Mouse (Mus musculus): ENCODE data around the gene Dok1.

The Dok1 gene

GRCm38 (mm10) chr6:83033249-83034185 is at the start of gene Dok1, which contains the start of gene Loxl3:
TSS of gene Dok1 (minus strand) at chr6:83033471.
TSS of gene Loxl3 (plus strand) at chr6:83034173.
- DNase-seq: peak; percentile 99

- DNase-seq: no peak
These were observed 46.9 kb upstream of the Dok1 start for GRCm38 (mm10) chr6:83080210-83080609.

DNA sequence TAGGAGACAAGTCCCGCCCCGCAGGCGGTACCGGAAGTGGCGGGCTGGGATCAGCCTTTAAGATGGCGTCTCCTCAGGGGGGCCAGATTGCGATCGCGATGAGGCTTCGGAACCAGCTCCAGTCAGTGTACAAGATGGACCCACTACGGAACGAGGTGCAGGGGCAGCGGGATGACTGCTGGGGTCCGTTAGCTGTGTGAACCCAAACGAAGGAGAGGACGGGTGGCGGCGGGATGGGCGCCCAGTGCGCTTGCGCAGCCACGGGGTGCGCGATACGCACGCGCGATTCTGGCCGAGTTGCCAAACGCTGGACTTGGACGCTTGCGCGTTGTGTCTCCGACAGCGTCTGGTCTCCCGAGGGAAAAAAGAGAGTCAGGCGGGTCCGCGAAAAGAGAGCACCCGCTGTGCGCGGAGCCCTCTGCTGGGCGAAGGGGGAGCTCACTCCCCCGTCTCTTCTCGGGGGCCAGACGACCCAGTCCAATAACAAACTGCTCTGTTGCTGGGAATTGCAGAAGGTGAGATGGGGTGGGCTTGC is 45.1 kb upstream of the Dok1 start:
- DNase-seq: peak; percentile 100

DNA sequence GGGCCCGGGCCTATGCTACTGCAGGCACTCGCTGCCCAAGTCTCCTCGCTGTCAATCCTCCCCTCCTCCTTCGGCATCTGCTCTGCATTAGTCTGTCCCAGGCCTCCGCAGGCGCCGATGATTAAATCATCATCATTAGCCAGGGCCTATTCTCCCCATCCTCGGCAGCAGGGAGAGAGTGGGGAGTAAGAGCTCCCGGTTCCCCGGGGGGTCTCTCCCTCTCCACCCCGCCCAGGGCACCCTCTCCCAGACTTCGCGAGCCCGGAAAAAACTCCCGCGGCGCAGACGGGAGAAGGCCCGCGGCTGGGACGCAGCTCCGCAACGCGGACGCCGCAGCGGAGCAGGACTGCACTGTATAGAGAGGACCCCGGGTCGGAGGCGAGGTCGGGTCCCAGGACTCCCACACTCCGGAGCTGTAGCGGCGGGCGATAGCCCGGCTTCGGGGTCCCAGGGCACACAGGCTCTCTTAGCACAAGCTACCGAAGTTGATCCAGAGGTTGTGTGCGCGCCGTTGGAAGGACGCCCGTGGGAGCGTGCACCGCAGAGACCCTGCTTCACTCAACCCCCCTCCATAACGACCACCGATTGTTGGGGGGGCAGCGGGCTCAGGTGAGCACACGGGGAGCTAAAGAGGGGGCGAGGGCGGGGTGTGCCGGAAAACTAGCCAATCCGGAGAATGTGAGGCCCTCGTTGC is 44.5 kb upstream of the Dok1 start, which contains the start of gene Pcgf1:
Gene Pcgf1 (plus strand): TSS at position 240 of the 694 bp plus-strand sequence.
- DNase-seq: no peak

DNA sequence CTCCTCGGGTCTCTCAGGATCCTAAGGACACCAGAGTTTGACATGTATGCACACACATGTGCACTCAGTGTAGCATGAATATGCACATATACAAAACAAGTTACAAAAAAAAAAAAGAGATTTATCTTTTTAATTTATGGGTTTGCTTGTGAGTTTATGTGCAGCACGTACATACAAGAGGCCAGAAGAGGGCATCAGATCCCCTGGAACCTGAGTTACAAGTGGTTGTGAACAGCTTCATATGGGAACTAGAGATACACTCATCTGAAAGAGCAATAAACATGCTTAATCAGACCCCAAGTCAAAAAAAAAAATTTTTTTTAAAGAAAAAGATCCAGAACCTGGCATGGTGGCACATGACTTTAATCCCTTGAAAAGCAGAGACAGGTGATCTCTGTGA is 41.7 kb upstream of the Dok1 start:
- no peak for DNase-seq

DNA sequence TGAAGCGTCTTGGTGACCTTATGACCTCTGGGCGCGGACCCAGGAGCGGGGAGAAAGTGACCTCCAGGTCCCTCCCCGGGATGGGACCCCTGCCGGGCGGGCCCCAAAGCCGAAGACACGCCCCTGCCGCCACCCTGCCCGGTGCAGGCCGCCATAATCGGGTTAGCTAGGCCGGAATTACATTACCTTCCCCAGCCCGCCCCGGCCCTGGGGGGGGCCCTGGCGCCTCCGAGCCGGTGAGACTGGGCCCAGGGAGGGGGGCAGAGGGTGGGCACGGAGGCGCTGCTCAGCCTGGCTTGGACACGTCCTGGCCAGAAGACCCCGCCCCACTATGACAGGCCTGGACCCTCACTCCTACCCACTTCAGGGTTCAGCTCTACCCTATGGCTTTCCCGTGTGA is 37.9 kb upstream of the Dok1 start:
- no peak for DNase-seq

DNA sequence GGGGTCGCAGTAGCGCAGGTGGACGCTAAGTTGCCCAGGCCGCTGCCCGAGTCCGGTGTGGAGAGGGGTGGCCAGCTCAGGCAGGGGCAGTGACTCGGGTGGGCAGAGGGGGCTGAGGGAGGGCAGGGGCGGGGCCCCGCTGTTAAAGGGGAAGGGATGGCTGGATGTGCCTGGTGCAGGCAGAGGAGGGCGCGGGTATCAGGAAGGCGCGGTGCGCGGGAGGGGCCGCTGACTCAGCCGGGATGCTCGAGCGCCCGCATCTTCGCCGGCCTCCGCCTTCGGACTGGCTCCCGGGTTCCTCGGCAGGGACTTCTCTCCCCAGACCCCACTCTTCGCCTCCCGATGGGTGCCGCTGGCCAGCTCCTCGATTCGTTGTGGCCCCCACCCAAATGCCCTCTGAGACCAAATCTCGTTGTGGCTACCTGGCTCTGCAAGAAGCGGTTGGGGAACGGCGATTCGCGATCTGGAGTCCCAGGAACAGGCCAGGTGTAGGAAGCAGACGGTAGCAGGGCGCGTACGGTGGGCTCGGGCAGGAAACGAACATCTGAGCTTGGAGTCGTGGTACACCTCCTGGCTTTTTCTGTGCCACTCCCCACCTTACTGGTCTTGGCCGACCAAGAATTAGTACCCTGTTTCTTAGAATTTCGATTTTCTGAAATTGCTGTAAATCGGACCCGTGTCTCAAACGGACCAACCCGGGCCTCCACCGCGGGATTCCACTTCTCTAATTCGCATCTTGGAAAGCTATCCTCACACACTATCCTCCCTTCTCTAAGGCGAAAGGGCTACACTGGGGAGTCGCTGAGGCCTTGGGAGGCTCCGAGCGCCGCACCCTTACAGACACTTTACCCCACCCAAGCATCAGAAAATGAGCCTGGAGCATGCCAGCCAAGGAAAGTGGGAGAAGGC is 37.3 kb upstream of the Dok1 start:
- no peak for DNase-seq

- no peak for DNase-seq
These were observed 36.8 kb upstream of the Dok1 start, which contains the start of gene Tlx2 for GRCm38 (mm10) chr6:83070247-83070310. TSS of gene Tlx2 (minus strand) at chr6:83070293.

GRCm38 (mm10) chr6:83069488-83070246 is 36.4 kb upstream of the Dok1 start:
- DNase-seq: no peak

- DNase-seq: no peak
These were observed 35.6 kb upstream of the Dok1 start for GRCm38 (mm10) chr6:83068706-83069487.

GRCm38 (mm10) chr6:83068221-83068620 is 35.0 kb upstream of the Dok1 start:
- no peak for DNase-seq

GRCm38 (mm10) chr6:83066441-83066840 is 33.2 kb upstream of the Dok1 start:
- DNase-seq: no peak

DNA sequence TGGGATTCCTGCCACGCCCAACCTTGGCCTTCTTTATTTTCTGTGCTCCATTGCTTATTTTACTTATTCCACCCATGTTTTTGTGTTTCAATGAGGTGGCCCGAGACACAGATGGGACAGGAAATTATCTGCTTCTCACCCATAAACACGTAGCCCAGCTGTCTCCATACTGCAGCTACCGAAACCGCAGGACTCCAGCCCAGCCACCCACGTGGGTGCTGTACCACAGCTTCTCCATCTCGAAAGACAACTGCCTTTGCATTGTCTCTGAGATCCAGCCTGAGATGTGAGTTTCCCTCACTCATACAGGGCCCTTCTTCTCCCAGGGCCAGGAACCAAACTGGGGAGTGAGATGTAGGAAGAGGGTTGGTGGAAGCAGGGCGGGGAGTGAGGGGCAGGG is 32.7 kb upstream of the Dok1 start:
- no peak for DNase-seq

DNA sequence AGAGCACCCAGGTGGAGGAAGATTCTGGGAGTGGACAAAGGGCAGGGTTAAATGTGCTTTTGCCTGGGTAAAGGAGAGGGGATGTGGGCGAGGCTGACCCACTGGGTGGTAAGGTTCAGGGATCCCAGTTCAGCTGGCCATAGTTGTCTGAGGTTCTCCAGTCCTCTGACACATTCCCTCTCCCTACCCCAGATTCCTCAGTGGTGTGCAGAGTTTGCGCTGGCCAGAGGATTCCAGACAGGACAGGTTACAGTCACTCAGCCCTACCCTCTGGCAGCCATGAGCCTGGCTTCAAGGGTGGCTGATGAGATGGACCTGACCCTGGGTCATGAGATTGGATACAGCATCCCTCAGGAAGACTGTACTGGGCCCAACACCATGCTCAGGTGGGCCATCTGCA is 25.5 kb upstream of the Dok1 start:
- DNase-seq: no peak

- DNase-seq: no peak
These were observed 24.5 kb upstream of the Dok1 start, which contains the start of gene Dqx1 for GRCm38 (mm10) chr6:83057790-83058189. TSS of gene Dqx1 (plus strand) at chr6:83057844.

GRCm38 (mm10) chr6:83054871-83055431 is 21.7 kb upstream of the Dok1 start, which contains the start of gene Htra2:
TSS of gene Htra2 (minus strand) at chr6:83055273.
- peak; percentile 94 for DNase-seq

- peak; percentile 100 for DNase-seq
These were observed 21.0 kb upstream of the Dok1 start, which contains the start of gene Aup1 for GRCm38 (mm10) chr6:83054074-83054851. TSS of gene Aup1 (plus strand) at chr6:83054521.

DNA sequence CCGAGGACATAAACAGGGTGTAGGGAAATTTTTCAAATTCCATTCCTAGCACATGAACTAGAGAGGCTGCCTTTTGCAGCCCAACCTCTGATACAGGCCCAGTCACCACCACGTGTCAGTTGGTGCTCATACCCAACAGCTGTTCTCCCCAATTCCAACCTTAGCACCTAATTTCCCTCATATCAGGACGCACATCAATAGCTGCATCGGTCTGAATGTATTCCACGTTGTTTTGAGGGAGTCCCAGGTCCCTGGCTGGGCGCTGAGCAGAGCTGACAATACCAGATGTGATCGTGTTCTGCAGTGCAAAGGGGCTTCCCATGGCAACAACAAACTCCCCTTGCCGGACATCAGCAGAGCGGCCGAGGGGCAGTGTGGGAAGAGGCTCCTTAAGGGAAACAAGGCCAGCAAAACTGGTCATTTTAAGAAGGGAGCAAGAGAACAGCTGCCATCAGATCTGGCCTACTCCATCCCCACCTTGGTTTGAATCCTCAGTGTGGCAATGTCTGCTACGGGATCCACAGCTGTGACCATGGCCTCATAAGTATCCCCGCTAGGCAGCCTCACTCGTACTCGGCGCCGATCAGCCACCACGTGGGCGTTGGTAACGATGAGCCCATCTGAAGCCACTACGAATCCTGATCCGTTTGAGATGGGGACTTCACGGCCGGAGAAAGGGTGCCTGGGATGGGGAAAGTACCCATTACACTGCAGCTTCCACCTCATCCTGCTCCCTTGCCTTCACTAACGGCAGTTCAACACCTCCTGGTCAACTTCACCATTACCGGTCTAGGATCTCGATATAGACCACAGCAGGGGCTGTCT is 20.1 kb upstream of the Dok1 start:
- DNase-seq: peak; percentile 95

DNA sequence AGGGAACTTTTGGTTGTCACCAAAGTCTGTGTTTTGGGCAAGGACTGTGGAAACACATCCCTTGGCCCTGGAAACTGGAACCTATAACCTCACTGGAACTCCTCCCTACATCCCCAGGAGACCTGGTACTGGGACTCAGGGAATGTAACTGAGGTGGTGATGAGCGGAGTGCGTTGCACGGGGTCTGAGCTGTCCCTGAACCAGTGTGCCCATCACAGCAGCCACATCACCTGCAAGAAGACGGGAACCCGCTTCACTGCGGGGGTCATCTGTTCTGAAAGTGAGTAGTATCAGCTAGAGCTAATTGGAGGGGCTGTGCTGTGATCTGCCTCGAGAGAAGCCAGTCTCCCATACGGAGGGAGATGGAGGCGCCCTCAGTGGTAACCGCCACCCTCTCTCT is 16.1 kb upstream of the Dok1 start:
- DNase-seq: no peak
